Mouse (Mus musculus) heart, postnatal 25 days (tissue): ENCODE results near the gene Tmem255b. TPM values are rescaled to one million over a fixed set of nuclear protein-coding genes. Genes with fewer than 3 reads are reported as not detected.

Experiments
- DNase-seq: peaks from one replicate; pipeline ENCODE4 v3.0.0; 2022; ENCODE audit warnings: low spot score
- intact Hi-C: fragments of 180-260 bp; cut with DNase I; formaldehyde crosslinking; loops from one replicate; pipeline ENCODE4 v1.15.1; 2025
- total RNA-seq, 2 experiments: library from RNA; stranded (reverse); gene quantifications; 2 replicates each; pipeline ENCODE4 v1.2.3; 2021

Tmem255b gene
- total RNA-seq, 2 experiments from 2014 or later = 7.3 to 9.3 TPM

DNA sequence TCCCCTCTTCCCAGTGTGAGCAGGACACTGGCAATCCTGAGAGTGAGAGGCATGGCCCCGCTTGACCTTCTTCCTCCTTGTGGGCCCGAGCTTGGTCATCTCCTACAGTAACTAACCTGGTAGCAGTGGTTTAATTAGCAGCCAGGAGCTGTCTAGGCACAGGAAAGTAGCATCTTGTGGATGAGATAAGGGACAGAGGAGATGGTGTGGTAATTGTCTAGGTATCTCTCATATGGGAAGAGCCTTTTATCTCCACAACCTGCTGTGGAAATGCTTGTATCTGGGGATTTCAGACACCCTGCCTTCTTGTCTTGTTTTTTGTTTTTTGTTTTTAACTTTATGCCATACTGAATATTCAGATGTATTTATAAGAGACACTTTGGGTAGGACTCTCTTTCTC, 2.5 kb downstream of the Tmem255b start:
- intact Hi-C loops = no loop called here
- no peak for DNase-seq

GRCm38 (mm10) chr8:13442152-13442551, 7.2 kb downstream of the Tmem255b start:
- DNase-seq = no peak
- intact Hi-C loops = no loop called here

DNA sequence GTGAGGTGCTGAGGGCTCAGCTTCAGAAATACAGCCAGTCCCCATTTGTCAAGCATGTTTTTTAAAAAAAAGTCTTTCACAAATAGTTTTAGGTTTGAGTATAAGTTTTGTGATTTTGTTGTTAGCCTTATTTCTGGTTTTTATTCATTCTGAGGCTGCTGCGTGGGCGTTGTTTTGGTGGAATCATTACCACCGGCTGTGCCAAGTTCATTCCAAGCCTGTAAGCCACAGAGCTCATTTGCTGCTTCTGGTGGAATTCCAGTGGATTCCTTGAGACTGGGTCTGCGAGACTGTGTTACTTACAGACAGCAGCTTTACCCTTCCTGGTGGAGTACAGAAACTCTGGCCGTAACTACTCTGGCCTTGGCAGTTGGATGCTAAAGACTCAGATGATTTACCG, 11.5 kb downstream of the Tmem255b start:
- DNase-seq = no peak
- intact Hi-C loops = no loop called here

DNA sequence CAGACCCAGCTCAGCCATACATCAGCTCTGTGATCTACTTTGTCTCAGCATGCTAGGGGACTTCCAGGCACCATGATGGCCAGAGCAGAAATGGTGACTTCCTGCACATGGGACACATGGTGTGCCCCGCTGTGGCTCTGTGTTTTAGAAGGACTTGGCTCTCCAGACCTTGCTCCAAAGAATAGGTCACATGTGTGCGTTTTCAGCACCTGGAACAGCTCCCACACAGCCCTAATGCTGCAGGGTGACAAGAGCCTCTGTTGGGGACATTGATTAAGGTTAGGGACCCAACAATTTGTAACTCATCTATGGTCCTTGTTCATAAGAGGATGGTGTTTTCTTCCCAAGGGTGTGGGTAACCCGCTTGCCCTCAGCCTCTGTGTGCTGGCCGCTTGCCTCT, 13.2 kb downstream of the Tmem255b start:
- DNase-seq = no peak
- intact Hi-C loops = no loop called here

DNA sequence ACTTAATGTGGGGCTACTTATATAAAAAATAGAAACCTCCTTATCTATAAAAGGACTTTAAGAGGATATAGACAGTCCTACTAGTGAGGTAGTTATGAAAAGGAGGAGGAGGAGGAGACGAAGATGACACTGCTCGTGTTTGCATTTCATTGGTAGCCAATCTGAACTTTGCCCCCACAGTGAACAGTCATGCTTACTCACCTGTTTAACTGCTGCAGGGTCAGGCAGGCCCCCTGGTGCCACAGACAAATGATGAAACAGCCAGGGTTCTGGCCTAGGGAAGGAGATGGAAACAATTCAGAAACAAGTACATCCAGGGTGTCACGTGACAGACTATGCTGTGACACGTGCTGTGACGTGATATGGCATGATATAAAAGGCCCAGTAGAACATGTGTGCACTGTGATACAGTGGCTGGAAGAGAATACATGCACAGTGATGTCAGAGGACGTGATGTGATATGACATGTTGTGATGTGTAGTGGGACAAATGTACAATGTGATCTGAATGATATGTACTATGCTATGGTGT, 16.8 kb downstream of the Tmem255b start:
- intact Hi-C loops = no loop called here
- DNase-seq = no peak

DNA sequence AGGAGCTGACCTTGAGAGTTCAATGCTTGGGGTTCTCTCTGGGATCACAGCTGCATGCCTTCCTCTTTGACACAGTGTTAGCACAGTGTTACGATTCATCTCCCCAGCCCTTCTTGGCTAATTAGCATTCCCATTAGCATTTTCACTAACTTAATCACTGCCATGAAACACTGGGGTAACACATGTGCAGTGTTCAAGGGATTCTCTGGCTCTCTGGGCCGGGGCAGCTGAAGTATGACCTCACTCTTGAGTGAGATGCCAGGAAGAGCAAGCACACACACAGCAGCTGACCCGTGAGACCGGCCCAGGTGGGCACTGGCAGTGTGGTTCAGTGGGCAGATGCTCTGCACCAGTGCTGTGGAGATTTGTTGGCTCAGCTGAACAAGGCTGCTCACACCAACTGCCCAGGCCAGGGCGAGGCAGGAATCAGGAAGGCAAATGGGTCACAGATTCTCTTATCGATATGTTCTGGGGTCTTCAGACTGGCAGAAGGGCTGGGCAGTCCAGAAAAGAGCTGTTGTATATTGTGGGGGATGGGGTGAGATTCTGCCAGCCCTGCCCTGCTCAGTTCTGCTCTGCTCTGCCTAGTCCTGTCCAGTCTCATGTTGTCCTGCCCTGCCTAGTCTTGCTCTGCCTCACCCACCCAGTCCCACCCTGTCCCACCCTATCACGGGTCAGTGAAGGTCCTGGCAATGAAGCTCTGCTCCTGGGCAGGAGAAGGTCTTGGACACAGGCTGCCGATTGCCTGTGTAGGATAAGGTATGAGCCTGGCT, 19.5 kb downstream of the Tmem255b start:
- DNase-seq = no peak
- intact Hi-C loops = loop anchor here (2.0 to 5.0 kb wide), 2 partner anchors 94 to 298 kb away; no protein-coding TSS in a partner anchor

DNA sequence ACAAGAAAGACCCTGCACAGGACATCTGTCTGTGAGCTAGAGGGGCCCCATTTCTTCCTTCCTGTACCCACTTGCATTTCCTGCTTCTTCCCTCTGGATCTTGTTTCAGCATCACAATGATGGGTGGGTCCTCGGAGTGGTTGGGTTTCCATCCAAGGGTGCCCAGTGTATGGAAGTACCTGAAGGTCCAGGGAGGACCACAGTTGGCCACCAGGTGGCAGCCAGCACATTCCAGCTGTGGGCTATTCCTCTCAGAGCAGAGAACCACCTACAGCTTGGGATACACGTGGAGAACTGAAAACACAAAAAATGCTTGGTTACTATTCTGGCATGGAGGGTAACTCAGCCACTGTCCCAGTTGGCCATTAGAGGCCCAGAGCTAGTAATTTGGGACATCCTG, 20.3 kb downstream of the Tmem255b start:
- intact Hi-C loops = loop anchor here (2.0 to 5.0 kb wide), 2 partner anchors 94 to 297 kb away; no protein-coding TSS in a partner anchor
- no peak for DNase-seq

- intact Hi-C loops = loop anchor here (5.0 kb wide), 1 partner anchor 293 kb away; no protein-coding TSS in a partner anchor
- no peak for DNase-seq
Measured at GRCm38 (mm10) chr8:13459431-13459830, 24.4 kb downstream of the Tmem255b start.

DNA sequence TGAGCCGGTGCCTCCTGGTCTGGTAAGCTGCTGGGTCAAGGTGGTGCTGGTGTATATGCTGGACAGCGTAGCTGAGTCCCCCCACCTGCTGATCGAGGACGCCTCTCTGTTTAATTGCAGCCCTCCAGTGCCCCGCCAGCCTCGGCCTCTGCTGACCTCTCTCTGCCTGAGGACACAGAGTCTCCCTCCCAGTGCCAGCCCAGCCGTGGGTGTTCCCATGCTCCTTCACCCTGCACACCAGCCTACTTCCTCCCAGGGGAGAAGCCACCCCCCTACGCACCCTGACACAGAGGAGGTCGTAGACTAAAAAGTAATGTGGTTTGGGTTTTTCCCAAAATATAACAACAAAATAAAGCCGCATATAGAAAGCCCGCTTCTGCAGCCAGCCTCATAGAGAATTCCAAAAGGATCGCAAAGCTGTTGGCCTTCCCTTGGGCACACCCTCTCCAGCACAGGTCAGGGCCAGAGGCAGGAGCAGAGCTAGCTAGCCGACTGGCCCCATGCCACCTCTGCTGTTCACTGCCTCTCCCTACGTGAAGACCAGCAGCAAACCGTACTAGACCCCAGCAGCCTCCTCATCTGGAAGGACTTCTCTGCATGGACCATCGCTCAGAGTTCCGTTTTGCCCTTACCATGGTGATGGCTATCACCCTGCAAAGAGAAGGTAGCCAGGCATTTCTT, 26.2 kb downstream of the Tmem255b start:
- intact Hi-C loops = no loop called here

DNA sequence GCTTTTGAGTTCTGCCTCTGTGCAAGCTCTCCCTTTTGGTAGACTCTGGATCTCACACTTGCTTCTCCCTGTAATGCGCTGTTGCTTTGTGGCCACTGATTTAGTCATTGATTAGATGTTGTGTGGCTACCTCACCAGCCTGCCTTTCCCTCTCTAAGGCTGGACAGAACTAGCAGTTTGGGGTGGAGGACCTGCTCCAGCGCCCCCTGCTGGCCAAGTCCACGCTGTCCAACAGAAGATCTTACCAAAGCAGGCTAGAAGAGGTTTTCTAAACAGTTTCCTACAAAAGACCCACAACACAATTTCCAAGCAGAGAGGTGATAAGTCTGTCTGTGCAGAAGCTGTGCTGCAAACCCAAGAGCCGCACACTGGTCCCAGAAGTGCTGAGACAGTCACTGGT, 26.9 kb downstream of the Tmem255b start:
- peak; percentile 35 for DNase-seq
- intact Hi-C loops = loop anchor here (1.0 kb wide), 1 partner anchor 51 kb away; no protein-coding TSS in a partner anchor

More for the DNA sequence above, 26.2 kb downstream of the Tmem255b start:
- DNase-seq = no peak

DNA sequence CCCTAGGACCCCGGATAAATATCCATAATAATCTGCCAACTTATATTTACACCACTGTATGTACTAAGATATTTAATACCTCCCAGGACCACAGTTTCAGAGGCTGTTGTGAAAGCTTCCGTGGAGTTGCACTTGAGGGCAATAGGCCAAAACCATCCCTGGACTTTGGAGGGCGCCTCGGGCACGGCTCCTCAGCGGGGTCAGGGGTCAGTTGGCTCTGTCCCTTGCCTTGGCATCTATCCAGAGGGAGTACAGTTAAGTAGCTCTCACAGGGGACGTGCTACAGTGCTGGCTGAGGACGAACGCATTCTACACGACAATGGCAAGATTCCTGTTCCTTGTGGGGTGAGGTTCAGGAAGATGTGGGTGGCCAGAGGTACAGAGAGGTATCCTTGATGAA, 27.4 kb downstream of the Tmem255b start:
- DNase-seq = peak; percentile 38
- intact Hi-C loops = loop anchor here (1.0 kb wide), 1 partner anchor 51 kb away; no protein-coding TSS in a partner anchor

DNA sequence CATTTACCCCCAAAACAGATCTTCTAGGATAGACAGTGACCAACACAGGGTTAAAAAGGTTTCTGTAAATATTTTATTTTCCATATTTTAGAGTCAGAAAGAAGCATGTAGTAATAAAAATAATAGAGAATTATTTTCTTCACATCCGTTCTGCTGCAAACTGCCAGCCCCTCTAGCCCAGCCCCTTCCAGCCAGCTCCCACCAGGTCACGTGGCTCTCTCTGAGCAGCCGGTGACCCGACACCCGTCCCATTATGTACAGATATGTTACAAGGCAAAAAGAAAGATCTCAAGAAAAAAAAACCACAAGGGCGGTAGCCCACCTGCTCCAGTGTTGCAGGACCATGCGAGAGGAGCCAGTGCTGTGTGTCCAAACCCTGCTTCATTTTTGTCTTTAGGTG, 30.3 kb downstream of the Tmem255b start:
- no peak for DNase-seq
- intact Hi-C loops = no loop called here

GRCm38 (mm10) chr8:13466989-13467388, 32.0 kb downstream of the Tmem255b start:
- DNase-seq = no peak
- intact Hi-C loops = no loop called here

- intact Hi-C loops = no loop called here
- no peak for DNase-seq
Measured at GRCm38 (mm10) chr8:13468737-13469136, 33.7 kb downstream of the Tmem255b start.

GRCm38 (mm10) chr8:13471484-13471883, 36.5 kb downstream of the Tmem255b start:
- intact Hi-C loops = no loop called here
- DNase-seq = no peak

- intact Hi-C loops = no loop called here
Measured at GRCm38 (mm10) chr8:13472284-13472683, 37.3 kb downstream of the Tmem255b start.

DNA sequence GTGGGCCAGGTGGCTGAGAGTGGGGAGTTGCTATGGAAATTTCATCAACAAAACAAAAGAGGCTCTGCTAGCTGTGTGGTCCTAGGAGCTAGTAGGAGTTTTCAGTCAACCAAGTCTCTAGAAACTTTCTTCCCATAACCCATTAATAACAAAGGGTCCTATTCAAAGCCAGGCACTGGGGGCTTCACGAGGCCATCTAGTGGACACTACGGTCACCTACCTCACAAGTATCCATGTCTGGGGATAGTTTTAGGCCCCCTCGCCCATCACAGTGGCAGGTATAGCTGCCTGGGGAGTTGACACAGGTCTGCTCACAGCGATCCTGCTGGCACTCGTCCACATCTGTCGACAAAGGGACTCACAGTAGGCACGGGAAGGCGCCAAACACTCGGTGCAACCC, 40.9 kb downstream of the Tmem255b start:
- intact Hi-C loops = no loop called here

More at GRCm38 (mm10) chr8:13472284-13472683, 37.3 kb downstream of the Tmem255b start:
- no peak for DNase-seq

GRCm38 (mm10) chr8:13481089-13481554, 46.1 kb downstream of the Tmem255b start:
- DNase-seq = peak; percentile 48
- intact Hi-C loops = no loop called here

More for the DNA sequence above, 40.9 kb downstream of the Tmem255b start:
- DNase-seq = no peak

- no peak for DNase-seq
- intact Hi-C loops = no loop called here
Measured at GRCm38 (mm10) chr8:13481596-13481995, 46.6 kb downstream of the Tmem255b start.

DNA sequence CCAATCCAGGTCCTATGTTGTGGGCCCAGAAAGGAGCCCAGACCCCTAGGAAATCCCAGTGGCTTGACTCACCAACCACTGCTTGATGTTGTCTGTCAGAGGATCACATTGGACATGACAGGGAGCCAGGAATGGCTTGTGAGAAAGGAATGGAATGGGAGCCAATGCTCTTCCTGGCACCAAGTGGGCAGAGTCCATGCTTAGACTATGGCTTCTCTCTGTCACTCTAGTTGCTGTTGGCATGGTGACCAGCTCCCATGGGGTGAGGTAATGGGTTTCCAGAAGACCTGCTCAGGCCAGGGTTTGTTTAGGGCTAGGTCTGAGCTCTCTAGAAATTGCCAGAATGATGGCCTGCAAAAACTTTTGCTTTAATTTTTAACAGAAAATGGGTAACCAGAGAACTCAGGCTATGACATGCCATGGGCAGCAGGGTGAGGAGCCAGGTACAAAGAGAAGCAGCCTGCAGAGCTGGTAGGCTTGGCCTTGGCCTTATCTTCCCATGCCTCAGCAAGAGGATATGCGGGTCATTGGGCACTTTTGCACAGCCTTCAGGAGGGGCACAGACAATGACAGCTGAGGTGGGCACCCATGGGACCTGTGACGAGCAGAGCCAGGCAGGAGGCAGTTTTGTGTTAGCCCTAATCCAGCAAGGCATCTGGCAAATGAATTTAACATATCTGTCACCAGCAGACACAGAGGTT, 47.3 kb downstream of the Tmem255b start:
- no peak for DNase-seq
- intact Hi-C loops = no loop called here
